Mouse (Mus musculus) liver, embryonic 16.5 days (tissue): Measurements from ENCODE around the gene Rcan2. TPM values are rescaled to one million over a fixed set of nuclear protein-coding genes. Genes with fewer than 3 reads are reported as not detected.

Experiments used
- ATAC-seq: fragments of 200-750 bp; cut with Nextera tagmentation; 2 replicates; pipeline ENCODE4 v1.8.0; 2017; ENCODE audit warnings: low read depth, mild to moderate bottlenecking, moderate number of reproducible peaks, moderate library complexity
- H3K27ac ChIP-seq: fragments of 300-500 bp; sonication (generic); 2 replicates; pipeline ENCODE4 v1.5.1; 2014; ENCODE audit warnings: mild to moderate bottlenecking, low read length
- H3K27me3 ChIP-seq: fragments of 300-500 bp; sonication (generic); 2 replicates; pipeline ENCODE4 v1.6.1; 2014; ENCODE audit warnings: low read depth, low read length, mixed read lengths; ENCODE audit not compliant: control insufficient read depth, insufficient read depth
- H3K36me3 ChIP-seq: fragments of 300-500 bp; sonication (generic); 2 replicates; pipeline ENCODE4 v1.6.1; 2014; ENCODE audit warnings: mild to moderate bottlenecking; ENCODE audit not compliant: control insufficient read depth, insufficient read depth
- H3K4me1 ChIP-seq: fragments of 300-500 bp; sonication (generic); 2 replicates; pipeline ENCODE4 v1.6.1; 2014; ENCODE audit warnings: low read depth, low read length, mixed read lengths; ENCODE audit not compliant: control insufficient read depth
- H3K4me2 ChIP-seq: fragments of 300-500 bp; sonication (generic); 2 replicates; pipeline ENCODE4 v1.6.1; 2014; ENCODE audit warnings: low read depth, low read length, mixed read lengths
- H3K4me3 ChIP-seq: fragments of 300-500 bp; sonication (generic); 2 replicates; pipeline ENCODE4 v1.5.1; 2014; ENCODE audit warnings: low read depth, mild to moderate bottlenecking, low read length
- H3K9ac ChIP-seq: fragments of 300-500 bp; sonication (generic); 2 replicates; pipeline ENCODE4 v1.6.1; 2014; ENCODE audit warnings: low read depth, low read length
- H3K9me3 ChIP-seq: fragments of 300-500 bp; sonication (generic); replicated peaks from 2 replicates; pipeline ENCODE4 v1.6.1; 2016; ENCODE audit warnings: low read length; ENCODE audit not compliant: control insufficient read depth
- WGBS: fragments of 180-500 bp; shearing (Covaris S2); extraction: QIAGEN DNeasy Blood & Tissue Kit; methylation state at CpG from one replicate; pipeline ENCODE4 v1.1.7; 2014; ENCODE audit not compliant: insufficient replicate concordance; 5-methylcytosine and 5-hydroxymethylcytosine counted together
- polyA plus RNA-seq: library from polyadenylated mRNA; unstranded; fragments of >200 nt; fragmentation: Nextera tagmentation; extraction: Ambion mirVana; gene quantifications from 2 replicates; pipeline ENCODE4 v1.2.1, GENCODE M21; 2015

Rcan2 gene
- polyA plus RNA-seq, 1 experiment from 2014 or later: 1.2 TPM

- H3K9me3 ChIP-seq: no peaks in the 10 kb centered on the region
- no peak overlapping the region for H3K9ac ChIP-seq
- no peaks in the 10 kb centered on the region for H3K36me3 ChIP-seq
- H3K4me2 ChIP-seq: no peak overlapping the region
- H3K27ac ChIP-seq: no peak overlapping the region
- no peak for ATAC-seq
- H3K27me3 ChIP-seq: no peaks in the 10 kb centered on the region
- no peaks in the 10 kb centered on the region for H3K4me1 ChIP-seq
- no peak overlapping the region for H3K4me3 ChIP-seq
Observed at GRCm38 (mm10) chr17:44026786-44027185, 225.6 kb downstream of the Rcan2 start.

GRCm38 (mm10) chr17:44027311-44027710 is 226.2 kb downstream of the Rcan2 start:
- Histone ChIP-seq H3K36me3 (no peaks in the 10 kb centered on the region), H3K4me1 (no peaks in the 10 kb centered on the region), H3K9ac (no peak overlapping the region), H3K27ac (no peak overlapping the region), H3K9me3 (no peaks in the 10 kb centered on the region), H3K27me3 (no peaks in the 10 kb centered on the region), H3K4me3 (no peak overlapping the region), H3K4me2 (no peak overlapping the region)
- 49% methylated on average over 9 of the region's 9 CpGs for WGBS
- no peak for ATAC-seq

GRCm38 (mm10) chr17:44029616-44030015 is 228.5 kb downstream of the Rcan2 start:
- Histone ChIP-seq H3K27me3 (no peaks in the 10 kb centered on the region), H3K4me3 (no peak overlapping the region), H3K27ac (no peak overlapping the region), H3K36me3 (no peaks in the 10 kb centered on the region), H3K4me1 (no peaks in the 10 kb centered on the region), H3K9me3 (no peaks in the 10 kb centered on the region), H3K4me2 (no peak overlapping the region), H3K9ac (no peak overlapping the region)
- WGBS: 34% methylated on average over 5 of the region's 5 CpGs
- no peak for ATAC-seq

- WGBS: 60% methylated on average over 3 of the region's 3 CpGs
- Histone ChIP-seq H3K27me3 (no peaks in the 10 kb centered on the region), H3K4me1 (no peaks in the 10 kb centered on the region), H3K4me3 (no peak overlapping the region), H3K27ac (no peak overlapping the region), H3K4me2 (no peak overlapping the region), H3K9ac (no peak overlapping the region), H3K36me3 (no peaks in the 10 kb centered on the region), H3K9me3 (no peaks in the 10 kb centered on the region)
- no peak for ATAC-seq
Observed at GRCm38 (mm10) chr17:44030776-44031587, 229.8 kb downstream of the Rcan2 start.

GRCm38 (mm10) chr17:44035005-44035404 is 233.9 kb downstream of the Rcan2 start:
- Histone ChIP-seq H3K4me2 (no peak overlapping the region), H3K9me3 (no peaks in the 10 kb centered on the region), H3K4me1 (no peaks in the 10 kb centered on the region), H3K9ac (no peak overlapping the region), H3K27me3 (no peaks in the 10 kb centered on the region), H3K27ac (no peak overlapping the region), H3K4me3 (no peak overlapping the region), H3K36me3 (no peaks in the 10 kb centered on the region)
- ATAC-seq: no peak
- WGBS: 72% methylated on average over 1 of the region's 1 CpGs

GRCm38 (mm10) chr17:44038656-44039055 is 237.5 kb downstream of the Rcan2 start:
- H3K4me1 ChIP-seq: no peaks in the 10 kb centered on the region
- no peaks in the 10 kb centered on the region for H3K36me3 ChIP-seq
- no peaks in the 10 kb centered on the region for H3K9me3 ChIP-seq
- no peak overlapping the region for H3K4me2 ChIP-seq
- 53% methylated on average over 9 of the region's 9 CpGs for WGBS
- H3K27me3 ChIP-seq: no peaks in the 10 kb centered on the region
- no peak for ATAC-seq
- no peak overlapping the region for H3K9ac ChIP-seq
- no peak overlapping the region for H3K27ac ChIP-seq
- no peak overlapping the region for H3K4me3 ChIP-seq

GRCm38 (mm10) chr17:44040449-44040848 is 239.3 kb downstream of the Rcan2 start:
- WGBS: 62% methylated on average over 2 of the region's 2 CpGs
- no peak for ATAC-seq

GRCm38 (mm10) chr17:44042301-44042700 is 241.2 kb downstream of the Rcan2 start:
- Histone ChIP-seq H3K4me2 (no peak overlapping the region), H3K4me3 (no peak overlapping the region), H3K27me3 (no peaks in the 10 kb centered on the region), H3K9ac (no peak overlapping the region), H3K9me3 (no peaks in the 10 kb centered on the region), H3K27ac (no peak overlapping the region), H3K36me3 (no peaks in the 10 kb centered on the region), H3K4me1 (no peaks in the 10 kb centered on the region)
- no peak for ATAC-seq
- 45% methylated on average over 2 of the region's 2 CpGs for WGBS

More at GRCm38 (mm10) chr17:44040449-44040848, 239.3 kb downstream of the Rcan2 start:
- H3K27ac ChIP-seq: no peak overlapping the region
- no peaks in the 10 kb centered on the region for H3K36me3 ChIP-seq
- H3K4me2 ChIP-seq: no peak overlapping the region
- no peak overlapping the region for H3K9ac ChIP-seq
- H3K27me3 ChIP-seq: no peaks in the 10 kb centered on the region
- no peak overlapping the region for H3K4me3 ChIP-seq
- H3K4me1 ChIP-seq: no peaks in the 10 kb centered on the region
- H3K9me3 ChIP-seq: no peaks in the 10 kb centered on the region

- Histone ChIP-seq H3K9ac (no peak overlapping the region), H3K4me1 (no peaks in the 10 kb centered on the region), H3K27me3 (no peaks in the 10 kb centered on the region), H3K4me2 (no peak overlapping the region), H3K9me3 (no peaks in the 10 kb centered on the region), H3K36me3 (no peaks in the 10 kb centered on the region), H3K4me3 (no peak overlapping the region), H3K27ac (no peak overlapping the region)
- WGBS: 63% methylated on average over 8 of the region's 8 CpGs
- no peak for ATAC-seq
Observed at GRCm38 (mm10) chr17:44042861-44043260, 241.7 kb downstream of the Rcan2 start.
